12 mouse cellular contexts compared by ENCODE assay signal in genomic region chr16:45025321-45025720, GRCm38 (mm10).
DNase-seq lines count a peak whose midpoint lies in the region; ATAC-seq lines count a peak whose summit lies in the region.
"Had no signal": no experiment of that assay in that cellular context is flagged by ENCODE, and none has a peak within 500 bp of the region (broad histone marks: within the 10 kb centered on the region; RNA-seq: fewer than 3 reads in every experiment).

No protein-coding gene starts in this region.

- ATAC-seq in liver, embryonic 13.5 days (ENCODE audit: low read depth) = peak; percentile 91
- peak; percentile 61 for ATAC-seq in neutrophil, adult 5-6 weeks (ENCODE audit: extremely low read depth, insufficient number of reproducible peaks, low FRiP score, poor library complexity, severe bottlenecking)
- ATAC-seq: forebrain, postnatal 0 days; intestine, postnatal 0 days had no signal

- H3K27me3 ChIP-seq in liver, embryonic 13.5 days = no peaks in the 10 kb centered on the region

- intact Hi-C loops in heart, postnatal 25 days (cut with DNase I) = no loop called here

- no peak overlapping the region for H3K4me3 ChIP-seq in liver, embryonic 13.5 days (replicated peaks)

- peak overlapping the region; percentile 19 for H3K27ac ChIP-seq in liver, embryonic 13.5 days

- H3K9ac ChIP-seq in liver, embryonic 13.5 days = no peak overlapping the region
- H3K9ac ChIP-seq: forebrain, postnatal 0 days had no signal

- H3K9me3 ChIP-seq in liver, embryonic 13.5 days (replicated peaks) = no peaks in the 10 kb centered on the region

- 14% methylated on average over 6 of the region's 6 CpGs for WGBS in liver, embryonic 13.5 days (ENCODE audit: insufficient replicate concordance)

- H3K4me2 ChIP-seq in liver, embryonic 13.5 days = no peak overlapping the region

- H3K4me1 ChIP-seq in liver, embryonic 13.5 days (replicated peaks) = peaks cover 25% of the 10 kb centered on the region

- H3K36me3 ChIP-seq in liver, embryonic 13.5 days = no peaks in the 10 kb centered on the region

- DNase-seq in CD4-positive helper T cell, adult 2 months (ENCODE audit: low read depth, low spot score) = peak; percentile 85
- peak; percentile 9 for DNase-seq in c-Kit-negative CD71-positive TER-119-positive erythroid progenitor cells, embryonic 14.5 days (ENCODE audit: low read depth, low spot score)
- peak; percentile 63 for DNase-seq in liver, embryonic 13.5 days
- no peak for DNase-seq in ovary, adult 18-20 months (ENCODE audit: low spot score)
- no peak for DNase-seq in heart, adult 18-20 months
- no peak for DNase-seq in testis, postnatal 14 days (ENCODE audit: low spot score)
- no peak for DNase-seq in heart, postnatal 25 days (ENCODE audit: low spot score)
- DNase-seq: forebrain, postnatal 0 days; heart, postnatal 10 days; lung, postnatal 14 days had no signal

Comparison
In these comparisons a context has a peak if more than half of its experiments do, and no peak if none do; other contexts are left out.
1. DNase-seq: peak in CD4-positive helper T cell, adult 2 months (single experiment), c-Kit-negative CD71-positive TER-119-positive erythroid progenitor cells, embryonic 14.5 days (single experiment) and liver, embryonic 13.5 days (single experiment); none in ovary, adult 18-20 months (single experiment), heart, adult 18-20 months (0 of 2), testis, postnatal 14 days (single experiment) and heart, postnatal 25 days (single experiment).